Mouse (Mus musculus) kidney, adult 9 months (tissue): ENCODE measurements around the gene Lima1.

Experiments
- DNase-seq: peaks from one replicate; pipeline ENCODE4 v3.0.0; 2022

The Lima1 gene

GRCm38 (mm10) chr15:99834681-99835080 is 40.6 kb downstream of the Lima1 start:
- DNase-seq = no peak

- DNase-seq = no peak
Measured at GRCm38 (mm10) chr15:99833648-99834454, 41.4 kb downstream of the Lima1 start.

- DNase-seq = no peak
Measured at GRCm38 (mm10) chr15:99831535-99831934, 43.7 kb downstream of the Lima1 start.

DNA sequence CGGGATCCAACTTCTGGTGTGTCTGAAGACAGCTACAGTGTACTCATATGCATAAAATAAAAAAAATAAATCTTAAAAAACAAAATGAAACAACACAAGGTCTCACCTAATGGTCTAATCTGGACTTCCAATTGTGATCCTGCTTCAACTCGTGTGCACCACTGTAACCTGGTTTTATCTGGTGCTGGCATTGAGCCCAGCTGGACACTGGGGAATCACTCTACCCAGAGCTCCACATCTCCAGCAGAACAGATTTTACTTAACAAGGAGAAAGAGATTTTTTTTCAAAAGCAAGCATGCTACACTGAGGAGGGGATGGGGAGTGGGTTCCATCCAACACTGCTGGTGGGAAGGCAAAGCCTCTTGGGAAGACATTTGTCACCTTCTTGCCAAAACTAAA is 47.2 kb downstream of the Lima1 start:
- DNase-seq = no peak

DNA sequence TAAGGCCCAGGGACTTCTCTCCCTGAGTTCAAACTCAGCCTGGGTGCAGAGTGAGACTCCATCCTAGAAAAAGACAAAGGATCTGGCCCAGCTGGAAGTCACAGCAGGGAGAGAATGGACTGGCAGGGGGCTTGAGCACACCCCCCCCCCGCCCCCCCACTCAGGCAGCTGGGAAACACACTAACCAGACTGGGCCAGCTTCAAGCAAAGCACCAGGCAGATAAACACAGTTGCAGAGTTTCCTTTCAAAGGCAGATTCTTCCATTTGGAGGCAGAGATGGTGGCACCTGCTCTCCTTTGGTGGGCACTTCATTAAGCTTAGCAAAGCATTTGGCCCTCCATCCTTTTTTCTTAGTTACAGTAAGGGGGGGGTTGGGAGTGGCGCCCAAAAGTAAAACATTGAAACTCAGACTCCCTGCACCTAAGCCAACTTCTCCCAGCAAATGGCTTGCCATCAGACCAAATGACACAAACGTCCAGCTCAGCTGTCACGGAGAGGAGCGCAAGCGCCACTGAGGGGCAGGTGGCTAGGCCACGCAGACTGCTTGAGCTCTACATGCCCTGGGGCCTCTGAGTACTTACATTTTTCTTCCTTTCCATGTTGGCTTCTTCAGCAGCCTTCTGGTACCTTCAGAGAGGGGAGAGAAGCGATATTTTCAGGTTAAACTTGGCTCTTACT is 48.9 kb downstream of the Lima1 start:
- no peak for DNase-seq

- no peak for DNase-seq
Measured at GRCm38 (mm10) chr15:99825211-99825610, 50.0 kb downstream of the Lima1 start.

GRCm38 (mm10) chr15:99823322-99823898 is 51.8 kb downstream of the Lima1 start:
- DNase-seq = no peak

GRCm38 (mm10) chr15:99822501-99822900 is 52.8 kb downstream of the Lima1 start:
- peak; percentile 65 for DNase-seq

DNA sequence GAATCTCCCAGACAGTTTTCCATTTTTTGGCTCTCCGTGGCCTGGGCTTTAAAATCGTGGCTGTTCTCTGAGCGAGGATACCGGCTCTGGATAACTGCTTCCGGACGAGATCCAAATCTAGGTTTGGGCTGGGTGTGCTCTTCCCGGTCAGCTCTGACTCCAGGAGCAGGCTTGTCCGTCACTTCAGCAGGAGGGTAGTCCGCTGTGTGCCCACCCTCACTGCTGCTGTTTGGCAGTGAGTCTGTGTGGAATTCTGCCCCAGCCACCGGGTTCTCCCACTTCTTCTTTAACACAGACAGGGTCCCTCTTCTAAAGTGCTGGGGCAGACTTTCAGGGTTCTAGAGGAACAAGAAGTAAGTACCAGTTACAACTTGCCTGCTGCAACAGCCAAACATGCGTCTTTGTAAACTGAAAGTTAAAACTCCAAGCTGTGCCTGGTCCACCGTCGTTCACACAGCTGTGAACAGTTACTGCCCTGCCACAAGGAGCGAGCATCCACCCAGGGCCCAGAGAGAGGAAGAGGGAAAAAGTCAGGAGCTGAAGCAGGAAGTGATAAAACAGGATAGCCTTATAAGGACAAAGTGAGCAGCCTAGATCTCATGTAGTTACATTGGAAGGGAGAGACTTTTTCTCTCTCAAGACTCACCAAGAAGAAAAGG is 55.5 kb downstream of the Lima1 start:
- DNase-seq = peak; percentile 56

- no peak for DNase-seq
Measured at GRCm38 (mm10) chr15:99819109-99819440, 56.2 kb downstream of the Lima1 start.

DNA sequence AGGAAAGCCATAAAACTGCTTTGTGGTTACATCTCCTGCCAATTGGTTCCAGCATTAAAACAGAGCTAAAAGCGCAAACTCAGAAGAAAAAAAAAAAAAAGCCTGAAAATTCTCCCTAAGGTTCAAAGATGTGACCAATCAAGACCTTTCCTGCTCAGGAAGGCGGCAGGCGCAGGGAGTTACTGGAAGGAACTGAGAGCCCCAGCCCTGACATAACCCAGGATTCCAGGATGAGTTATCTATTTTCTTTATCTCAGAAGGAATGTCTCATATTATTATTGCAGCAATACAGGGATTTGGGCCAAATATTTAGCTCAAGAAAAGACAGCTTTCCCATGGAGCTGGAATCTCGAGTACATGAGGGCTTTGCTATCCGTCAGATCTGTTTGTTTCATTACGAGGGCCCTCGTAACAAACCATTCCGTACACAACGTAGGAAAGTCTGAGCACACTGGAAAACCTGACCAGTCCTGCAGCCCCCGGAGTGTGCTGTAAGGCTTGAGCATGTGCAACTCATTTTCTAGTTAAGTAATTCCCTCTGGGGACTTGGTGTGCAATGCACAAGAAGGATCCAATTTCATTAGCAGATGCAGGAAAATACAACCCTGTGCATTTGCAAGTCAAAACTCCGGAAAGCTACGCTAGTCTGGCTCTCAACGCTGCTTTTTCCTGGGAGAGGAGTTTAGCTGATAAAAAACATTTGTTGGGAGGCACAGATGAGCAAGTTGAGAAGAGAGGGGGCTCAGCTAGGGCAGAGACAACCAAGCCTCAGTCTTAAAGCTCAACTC is 56.7 kb downstream of the Lima1 start:
- peak; percentile 66 for DNase-seq

DNA sequence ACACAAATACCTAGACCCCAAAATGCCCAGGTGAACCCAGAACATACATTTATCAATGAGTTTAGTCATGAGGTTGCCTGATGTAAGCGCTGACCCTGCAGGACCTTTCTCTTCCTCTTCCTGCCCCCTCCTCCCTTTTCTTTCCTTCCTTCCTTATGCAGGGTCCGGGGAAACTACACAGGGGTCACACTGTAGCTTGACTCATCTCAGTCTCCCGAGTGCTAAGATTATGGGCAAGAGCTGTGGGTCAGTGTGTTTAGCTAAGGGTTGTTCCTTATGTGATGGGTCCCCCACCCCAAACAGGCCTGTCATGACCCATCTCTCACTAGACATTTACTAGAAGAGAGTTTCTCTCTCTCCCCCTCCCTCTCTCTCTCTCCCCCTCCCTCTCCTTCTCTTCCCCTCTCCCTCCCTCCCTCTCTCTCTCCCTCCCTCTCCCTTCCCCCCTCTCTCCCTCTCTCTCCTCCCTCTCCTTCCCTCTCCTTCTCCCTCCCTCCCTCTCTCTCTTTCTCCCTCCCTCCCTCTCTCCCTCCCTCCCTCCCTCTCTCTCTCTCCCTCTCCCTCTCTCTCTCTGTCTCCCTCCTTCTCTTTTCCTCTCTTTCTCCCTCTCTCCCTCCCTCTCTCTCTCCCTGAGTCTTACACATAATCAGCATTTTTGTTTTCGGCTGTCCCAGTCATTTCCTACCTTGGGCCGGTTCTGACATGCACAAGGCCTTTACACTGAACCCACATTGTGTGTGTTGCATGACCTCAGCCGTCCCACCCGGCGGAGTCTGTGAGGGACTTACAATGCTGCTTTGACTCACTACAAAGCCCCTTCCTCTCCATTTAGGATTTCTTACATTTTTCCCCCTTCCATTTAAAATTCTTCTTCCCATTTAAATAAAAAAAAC is 57.7 kb downstream of the Lima1 start:
- DNase-seq = no peak

GRCm38 (mm10) chr15:99815999-99816398 is 59.3 kb downstream of the Lima1 start:
- DNase-seq = no peak

- DNase-seq = no peak
Measured at GRCm38 (mm10) chr15:99814554-99815260, 60.5 kb downstream of the Lima1 start.

GRCm38 (mm10) chr15:99813639-99814038 is 61.6 kb downstream of the Lima1 start:
- DNase-seq = no peak

DNA sequence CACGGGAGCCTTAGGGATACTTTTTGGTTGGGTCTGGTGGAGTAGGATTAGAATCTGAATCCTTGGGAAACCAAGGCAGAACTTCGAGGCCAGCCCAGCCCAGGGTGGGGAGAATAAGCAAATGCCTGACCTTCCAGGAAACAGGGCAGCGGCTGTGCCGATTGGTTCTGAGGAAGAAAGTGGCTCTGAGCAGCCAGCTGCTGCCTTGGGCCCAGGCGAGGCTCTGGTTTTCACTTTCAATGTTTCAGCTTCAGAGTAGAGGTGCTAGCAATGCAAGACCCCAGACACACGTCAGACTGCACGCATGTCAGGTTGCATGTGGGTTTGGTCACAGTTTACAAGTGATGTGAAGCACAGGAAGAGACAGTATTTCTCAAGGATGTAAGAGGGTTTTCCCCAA is 63.2 kb downstream of the Lima1 start:
- no peak for DNase-seq

GRCm38 (mm10) chr15:99807776-99808735 is 67.2 kb downstream of the Lima1 start:
- DNase-seq = no peak

GRCm38 (mm10) chr15:99806171-99806570 is 69.1 kb downstream of the Lima1 start:
- DNase-seq = no peak

- DNase-seq = no peak
Measured at GRCm38 (mm10) chr15:99805673-99806072, 69.6 kb downstream of the Lima1 start.

- DNase-seq = peak; percentile 46
Measured at GRCm38 (mm10) chr15:99803186-99803644, 72.0 kb downstream of the Lima1 start.
